Mouse (Mus musculus) stomach, postnatal 0 days (tissue): ENCODE data around the gene Astn2. TPM values are rescaled to one million over a fixed set of nuclear protein-coding genes. Genes with fewer than 3 reads are reported as not detected.

ENCODE experiments used
- ATAC-seq: fragments of 200-750 bp; cut with Nextera tagmentation; 2 replicates; pipeline ENCODE4 v1.8.0; 2017; ENCODE audit not compliant: low FRiP score, low TSS enrichment
- DNase-seq: peaks from one replicate; pipeline ENCODE4 v3.0.0-alpha.2; 2016; ENCODE audit warnings: low spot score
- H3K27ac ChIP-seq: fragments of 300-500 bp; sonication (generic); replicated peaks from 2 replicates; pipeline ENCODE4 v1.5.1; 2014; ENCODE audit warnings: mild to moderate bottlenecking, control low read depth
- H3K27me3 ChIP-seq: fragments of 300-500 bp; sonication (generic); 2 replicates; pipeline ENCODE4 v1.6.1; 2014; ENCODE audit warnings: low read length; ENCODE audit not compliant: control insufficient read depth, insufficient read depth
- H3K36me3 ChIP-seq: fragments of 300-500 bp; sonication (generic); 2 replicates; pipeline ENCODE4 v1.6.1; 2014; ENCODE audit warnings: low read length, mixed read lengths; ENCODE audit not compliant: control insufficient read depth, insufficient read depth
- H3K4me1 ChIP-seq: fragments of 300-500 bp; sonication (generic); replicated peaks from 2 replicates; pipeline ENCODE4 v1.6.1; 2014; ENCODE audit warnings: antibody characterized with exemption; ENCODE audit not compliant: control insufficient read depth, insufficient read depth
- H3K4me2 ChIP-seq: fragments of 300-500 bp; sonication (generic); replicated peaks from 2 replicates; pipeline ENCODE4 v1.6.1; 2014; ENCODE audit warnings: low read depth, mild to moderate bottlenecking, control low read depth, moderate library complexity
- H3K4me3 ChIP-seq: fragments of 300-500 bp; sonication (generic); 2 replicates; pipeline ENCODE4 v1.5.1; 2014; ENCODE audit warnings: low read depth, low read length, control low read depth
- H3K9ac ChIP-seq: fragments of 300-500 bp; sonication (generic); 2 replicates; pipeline ENCODE4 v1.6.1; 2014; ENCODE audit warnings: mild to moderate bottlenecking, low read length, control low read depth, mixed read lengths
- H3K9me3 ChIP-seq: fragments of 300-500 bp; sonication (generic); 2 replicates; pipeline ENCODE4 v1.6.1; 2016; ENCODE audit warnings: low read length; ENCODE audit not compliant: control insufficient read depth
- CTCF ChIP-seq: IDR thresholded peaks from 2 replicates; pipeline ENCODE4 v1.5.1; 2016; ENCODE audit warnings: antibody characterized with exemption, low read depth, mild to moderate bottlenecking, moderate library complexity
- EP300 ChIP-seq: optimal IDR thresholded peaks from 2 replicates; pipeline ENCODE3; 2016; ENCODE audit warnings: antibody characterized with exemption
- WGBS: fragments of 180-500 bp; shearing (Covaris S2); extraction: QIAGEN DNeasy Blood & Tissue Kit; methylation state at CpG from one replicate; pipeline ENCODE4 v1.1.7; 2014; 5-methylcytosine and 5-hydroxymethylcytosine counted together
- polyA plus RNA-seq: library from polyadenylated mRNA; unstranded; fragments of >200 nt; fragmentation: Nextera tagmentation; extraction: Ambion mirVana; gene quantifications from 2 replicates; pipeline ENCODE4 v1.2.1, GENCODE M21; 2015

Astn2 gene
- polyA plus RNA-seq, 1 experiment from 2014 or later = 0.16 TPM

- H3K4me1 ChIP-seq = no peaks in the 10 kb centered on the region
Observed at GRCm38 (mm10) chr4:65947141-65947649, 457.2 kb downstream of the Astn2 start.

GRCm38 (mm10) chr4:65946021-65946420 lies 458.4 kb downstream of the Astn2 start:
- no peak for ATAC-seq
- TF ChIP-seq CTCF (no peak), EP300 (no peak)
- 97% methylated on average over 2 of the region's 2 CpGs for WGBS

More at GRCm38 (mm10) chr4:65947141-65947649, 457.2 kb downstream of the Astn2 start:
- Histone ChIP-seq H3K9me3 (no peaks in the 10 kb centered on the region), H3K4me3 (no peak overlapping the region), H3K36me3 (no peaks in the 10 kb centered on the region), H3K27ac (no peak overlapping the region), H3K27me3 (no peaks in the 10 kb centered on the region), H3K4me2 (no peak overlapping the region), H3K9ac (no peak overlapping the region)
- 79% methylated on average over 3 of the region's 3 CpGs for WGBS
- no peak for TF ChIP-seq CTCF
- TF ChIP-seq EP300 = no peak
- ATAC-seq = no peak
- DNase-seq = no peak

GRCm38 (mm10) chr4:65930901-65931300 lies 473.5 kb downstream of the Astn2 start:
- H3K4me2 ChIP-seq = no peak overlapping the region
- WGBS = 63% methylated on average over 2 of the region's 2 CpGs
- no peak overlapping the region for H3K9ac ChIP-seq
- no peak for ATAC-seq
- no peaks in the 10 kb centered on the region for H3K36me3 ChIP-seq
- no peak for TF ChIP-seq EP300
- TF ChIP-seq CTCF = no peak
- H3K9me3 ChIP-seq = no peaks in the 10 kb centered on the region
- no peaks in the 10 kb centered on the region for H3K4me1 ChIP-seq
- no peak for DNase-seq
- H3K27me3 ChIP-seq = no peaks in the 10 kb centered on the region
- no peak overlapping the region for H3K27ac ChIP-seq
- no peak overlapping the region for H3K4me3 ChIP-seq

More at GRCm38 (mm10) chr4:65946021-65946420, 458.4 kb downstream of the Astn2 start:
- Histone ChIP-seq H3K27ac (no peak overlapping the region), H3K9ac (no peak overlapping the region), H3K4me2 (no peak overlapping the region), H3K27me3 (no peaks in the 10 kb centered on the region), H3K9me3 (no peaks in the 10 kb centered on the region), H3K4me3 (no peak overlapping the region), H3K4me1 (no peaks in the 10 kb centered on the region), H3K36me3 (no peaks in the 10 kb centered on the region)
- no peak for DNase-seq

GRCm38 (mm10) chr4:65920294-65920693 lies 484.1 kb downstream of the Astn2 start:
- H3K4me3 ChIP-seq = no peak overlapping the region
- TF ChIP-seq EP300 (no peak), CTCF (no peak)
- DNase-seq = no peak
- no peaks in the 10 kb centered on the region for H3K4me1 ChIP-seq
- no peaks in the 10 kb centered on the region for H3K27me3 ChIP-seq
- no peaks in the 10 kb centered on the region for H3K36me3 ChIP-seq
- 38% methylated on average over 1 of the region's 1 CpGs for WGBS
- H3K4me2 ChIP-seq = no peak overlapping the region
- H3K9me3 ChIP-seq = no peaks in the 10 kb centered on the region
- no peak for ATAC-seq
- no peak overlapping the region for H3K9ac ChIP-seq
- no peak overlapping the region for H3K27ac ChIP-seq

DNA sequence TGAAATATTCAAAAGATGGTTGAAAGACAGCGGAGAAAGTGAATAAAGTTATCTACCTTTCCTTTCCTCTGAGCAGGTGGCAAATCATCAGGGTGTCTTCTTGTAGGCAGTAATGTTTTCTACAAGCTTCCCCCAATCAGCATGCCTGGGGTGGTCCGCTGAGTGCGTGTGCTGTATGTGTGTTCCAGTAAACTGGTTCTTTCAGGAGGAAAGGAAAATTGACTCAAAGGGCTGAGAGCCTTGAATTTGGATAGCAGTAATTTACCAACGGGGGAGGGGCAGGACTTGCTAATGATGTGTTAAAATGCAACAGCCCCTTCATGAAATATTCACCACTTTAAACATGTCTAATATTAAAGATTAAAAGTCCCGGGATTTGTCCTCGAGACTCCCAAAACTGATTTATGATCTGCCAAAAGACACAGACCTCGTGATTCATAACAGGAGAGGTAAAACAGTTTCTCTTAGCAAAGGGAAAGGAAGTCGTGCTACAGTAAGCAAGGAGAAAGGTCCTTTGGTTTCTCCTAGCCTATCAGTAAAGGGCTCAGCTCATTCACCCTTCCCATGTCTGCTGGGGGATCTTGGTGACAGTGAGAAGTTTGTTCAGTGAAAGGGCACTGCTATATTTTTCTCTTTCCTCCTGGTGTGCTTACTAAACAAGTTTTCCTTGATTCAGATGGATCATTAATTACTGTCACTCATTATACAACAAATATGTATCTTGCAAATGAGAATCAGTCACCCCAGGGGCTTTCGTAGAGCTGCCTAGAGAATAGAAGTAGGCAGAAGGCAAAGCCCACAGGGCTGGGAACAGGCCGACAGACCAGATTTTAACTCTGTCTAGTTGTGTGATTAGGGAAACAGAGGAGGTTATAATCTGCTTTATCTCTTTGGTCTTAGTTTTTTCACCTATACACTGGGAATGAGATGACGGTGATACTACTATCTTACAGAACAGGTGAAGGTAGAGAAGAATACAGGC lies 488.1 kb downstream of the Astn2 start:
- ATAC-seq = no peak
- no peak overlapping the region for H3K27ac ChIP-seq
- H3K36me3 ChIP-seq = no peaks in the 10 kb centered on the region
- no peaks in the 10 kb centered on the region for H3K9me3 ChIP-seq
- no peaks in the 10 kb centered on the region for H3K4me1 ChIP-seq
- no peak overlapping the region for H3K9ac ChIP-seq
- TF ChIP-seq CTCF (no peak), EP300 (no peak)
- WGBS = 54% methylated on average over 11 of the region's 11 CpGs
- H3K4me3 ChIP-seq = no peak overlapping the region
- DNase-seq = no peak
- no peak overlapping the region for H3K4me2 ChIP-seq
- H3K27me3 ChIP-seq = no peaks in the 10 kb centered on the region
